Mouse (Mus musculus): ENCODE results near the gene Tigd3. TPM values are rescaled to one million over a fixed set of nuclear protein-coding genes. Genes with fewer than 3 reads are reported as not detected.

The Tigd3 gene
- polyA plus RNA-seq, 1 experiment from 2014 or later = 3.1 TPM

GRCm38 (mm10) chr19:5850860-5851259, 43.1 kb downstream of the Tigd3 start:
- no peak overlapping the region for H3K9ac ChIP-seq (replicated peaks; ENCODE audit: low read depth, low read length)
- H3K36me3 ChIP-seq (ENCODE audit: control insufficient read depth, insufficient read depth, low read length) = peaks cover 10% of the 10 kb centered on the region; the same call in 1 of the 2 replicates
- peaks cover 34% of the 10 kb centered on the region for H3K4me1 ChIP-seq (ENCODE audit: control insufficient read depth, insufficient read depth, low read length)
- no peaks in the 10 kb centered on the region for H3K27me3 ChIP-seq (ENCODE audit: control insufficient read depth, insufficient read depth, low read length)
- no peak overlapping the region for H3K4me2 ChIP-seq (replicated peaks; ENCODE audit: low read depth, low read length)
- no peak overlapping the region for H3K27ac ChIP-seq (ENCODE audit: low read length)
- ATAC-seq (ENCODE audit: insufficient number of reproducible peaks, insufficient read depth, low FRiP score, low read depth) = no peak
- no peak overlapping the region for H3K4me3 ChIP-seq (ENCODE audit: low read depth, low read length)
- no peaks in the 10 kb centered on the region for H3K9me3 ChIP-seq (ENCODE audit: control insufficient read depth, low read depth, low read length)
- WGBS = 79% methylated on average over 3 of the region's 3 CpGs

- 23% methylated on average over 11 of the region's 11 CpGs for WGBS
- no peak overlapping the region for H3K9ac ChIP-seq (replicated peaks; ENCODE audit: low read depth, low read length)
Measured at GRCm38 (mm10) chr19:5849843-5850527, 44.0 kb downstream of the Tigd3 start.

GRCm38 (mm10) chr19:5848826-5849672, 44.9 kb downstream of the Tigd3 start:
- Histone ChIP-seq H3K36me3 (ENCODE audit: control insufficient read depth, insufficient read depth, low read length) (peaks cover 10% of the 10 kb centered on the region; the same call in 1 of the 2 replicates), H3K27ac (ENCODE audit: low read length) (peak overlapping the region; percentile 99), H3K4me3 (ENCODE audit: low read depth, low read length) (no peak overlapping the region), H3K4me1 (ENCODE audit: control insufficient read depth, insufficient read depth, low read length) (peaks cover 46% of the 10 kb centered on the region), H3K9me3 (ENCODE audit: control insufficient read depth, low read depth, low read length) (no peaks in the 10 kb centered on the region), H3K9ac (replicated peaks; ENCODE audit: low read depth, low read length) (peak overlapping the region; percentile 29), H3K4me2 (replicated peaks; ENCODE audit: low read depth, low read length) (peak overlapping the region; percentile 33), H3K27me3 (ENCODE audit: control insufficient read depth, insufficient read depth, low read length) (no peaks in the 10 kb centered on the region)
- ATAC-seq (ENCODE audit: insufficient number of reproducible peaks, insufficient read depth, low FRiP score, low read depth) = no peak
- WGBS = 26% methylated on average over 13 of the region's 13 CpGs

More at GRCm38 (mm10) chr19:5849843-5850527, 44.0 kb downstream of the Tigd3 start:
- Histone ChIP-seq H3K4me3 (ENCODE audit: low read depth, low read length) (no peak overlapping the region), H3K9me3 (ENCODE audit: control insufficient read depth, low read depth, low read length) (no peaks in the 10 kb centered on the region), H3K4me2 (replicated peaks; ENCODE audit: low read depth, low read length) (no peak overlapping the region), H3K36me3 (ENCODE audit: control insufficient read depth, insufficient read depth, low read length) (peaks cover 10% of the 10 kb centered on the region; the same call in 1 of the 2 replicates), H3K27ac (ENCODE audit: low read length) (peak overlapping the region; percentile 48; the same call in 1 of the 2 replicates), H3K4me1 (ENCODE audit: control insufficient read depth, insufficient read depth, low read length) (peaks cover 37% of the 10 kb centered on the region), H3K27me3 (ENCODE audit: control insufficient read depth, insufficient read depth, low read length) (no peaks in the 10 kb centered on the region)
- peak; percentile 12; the same call in 1 of the 2 replicates for ATAC-seq (ENCODE audit: insufficient number of reproducible peaks, insufficient read depth, low FRiP score, low read depth)

GRCm38 (mm10) chr19:5848032-5848825, 45.7 kb downstream of the Tigd3 start:
- ATAC-seq (ENCODE audit: insufficient number of reproducible peaks, insufficient read depth, low FRiP score, low read depth) = no peak
- peak overlapping the region; percentile 29 for H3K9ac ChIP-seq (replicated peaks; ENCODE audit: low read depth, low read length)
- WGBS = 37% methylated on average over 14 of the region's 14 CpGs
- H3K4me3 ChIP-seq (ENCODE audit: low read depth, low read length) = no peak overlapping the region
- H3K4me1 ChIP-seq (ENCODE audit: control insufficient read depth, insufficient read depth, low read length) = peaks cover 51% of the 10 kb centered on the region
- H3K27ac ChIP-seq (ENCODE audit: low read length) = peak overlapping the region; percentile 99
- peaks cover 10% of the 10 kb centered on the region; the same call in 1 of the 2 replicates for H3K36me3 ChIP-seq (ENCODE audit: control insufficient read depth, insufficient read depth, low read length)
- peak overlapping the region; percentile 33 for H3K4me2 ChIP-seq (replicated peaks; ENCODE audit: low read depth, low read length)
- no peaks in the 10 kb centered on the region for H3K27me3 ChIP-seq (ENCODE audit: control insufficient read depth, insufficient read depth, low read length)
- H3K9me3 ChIP-seq (ENCODE audit: control insufficient read depth, low read depth, low read length) = no peaks in the 10 kb centered on the region

GRCm38 (mm10) chr19:5847306-5847796, 46.6 kb downstream of the Tigd3 start:
- H3K9ac ChIP-seq (replicated peaks; ENCODE audit: low read depth, low read length) = peak overlapping the region; percentile 18; the same call in 1 of the 2 replicates
- H3K4me1 ChIP-seq (ENCODE audit: control insufficient read depth, insufficient read depth, low read length) = peaks cover 60% of the 10 kb centered on the region
- H3K36me3 ChIP-seq (ENCODE audit: control insufficient read depth, insufficient read depth, low read length) = peaks cover 8% of the 10 kb centered on the region; the same call in 1 of the 2 replicates
- H3K4me3 ChIP-seq (ENCODE audit: low read depth, low read length) = no peak overlapping the region
- H3K4me2 ChIP-seq (replicated peaks; ENCODE audit: low read depth, low read length) = peak overlapping the region; percentile 72
- no peaks in the 10 kb centered on the region for H3K27me3 ChIP-seq (ENCODE audit: control insufficient read depth, insufficient read depth, low read length)
- no peaks in the 10 kb centered on the region for H3K9me3 ChIP-seq (ENCODE audit: control insufficient read depth, low read depth, low read length)
- WGBS = 61% methylated on average over 4 of the region's 4 CpGs
- ATAC-seq (ENCODE audit: insufficient number of reproducible peaks, insufficient read depth, low FRiP score, low read depth) = no peak
- peak overlapping the region; percentile 99 for H3K27ac ChIP-seq (ENCODE audit: low read length)

GRCm38 (mm10) chr19:5846557-5847305, 47.2 kb downstream of the Tigd3 start:
- Histone ChIP-seq H3K4me1 (ENCODE audit: control insufficient read depth, insufficient read depth, low read length) (peaks cover 57% of the 10 kb centered on the region), H3K9me3 (ENCODE audit: control insufficient read depth, low read depth, low read length) (no peaks in the 10 kb centered on the region), H3K27me3 (ENCODE audit: control insufficient read depth, insufficient read depth, low read length) (no peaks in the 10 kb centered on the region), H3K4me3 (ENCODE audit: low read depth, low read length) (peak overlapping the region; percentile 35), H3K36me3 (ENCODE audit: control insufficient read depth, insufficient read depth, low read length) (peaks cover 1% of the 10 kb centered on the region; the same call in 1 of the 2 replicates), H3K4me2 (replicated peaks; ENCODE audit: low read depth, low read length) (peak overlapping the region; percentile 72), H3K9ac (replicated peaks; ENCODE audit: low read depth, low read length) (peak overlapping the region; percentile 40; the same call in 1 of the 2 replicates), H3K27ac (ENCODE audit: low read length) (peak overlapping the region; percentile 99)
- WGBS = 8% methylated on average over 16 of the region's 16 CpGs
- ATAC-seq (ENCODE audit: insufficient number of reproducible peaks, insufficient read depth, low FRiP score, low read depth) = peak; percentile 87

- peak overlapping the region; percentile 40 for H3K9ac ChIP-seq (replicated peaks; ENCODE audit: low read depth, low read length)
- peak; percentile 10; the same call in 1 of the 2 replicates for ATAC-seq (ENCODE audit: insufficient number of reproducible peaks, insufficient read depth, low FRiP score, low read depth)
- H3K27me3 ChIP-seq (ENCODE audit: control insufficient read depth, insufficient read depth, low read length) = no peaks in the 10 kb centered on the region
- H3K36me3 ChIP-seq (ENCODE audit: control insufficient read depth, insufficient read depth, low read length) = no peaks in the 10 kb centered on the region
- no peaks in the 10 kb centered on the region for H3K9me3 ChIP-seq (ENCODE audit: control insufficient read depth, low read depth, low read length)
- peak overlapping the region; percentile 99 for H3K27ac ChIP-seq (ENCODE audit: low read length)
- H3K4me2 ChIP-seq (replicated peaks; ENCODE audit: low read depth, low read length) = peak overlapping the region; percentile 72
- 2% methylated on average over 7 of the region's 7 CpGs for WGBS
- H3K4me1 ChIP-seq (ENCODE audit: control insufficient read depth, insufficient read depth, low read length) = peaks cover 62% of the 10 kb centered on the region
- H3K4me3 ChIP-seq (ENCODE audit: low read depth, low read length) = peak overlapping the region; percentile 35
Measured at GRCm38 (mm10) chr19:5846154-5846553, 47.8 kb downstream of the Tigd3 start.
